Comparison of ENCODE assay signal across 32 mouse cellular contexts in genomic region chr3:132940181-132940990, GRCm38 (mm10). TPM values are rescaled to one million over a fixed set of nuclear protein-coding genes. Genes with fewer than 3 reads are reported as not detected.
A peak's percentile ranks its signal among the peaks of the same experiment; 100 is the strongest.
DNase-seq lines count a peak whose midpoint lies in the region; ATAC-seq and TF ChIP-seq lines count a peak whose summit lies in the region.
"Had no signal": no experiment of that assay in that cellular context is flagged by ENCODE, and none has a peak within 500 bp of the region (broad histone marks: within the 10 kb centered on the region; RNA-seq: fewer than 3 reads in every experiment).

No protein-coding gene starts in this region.

- H3K4me1 ChIP-seq in heart, embryonic 10.5 days, result peaks cover 19% of the 10 kb centered on the region
- no peaks in the 10 kb centered on the region for H3K4me1 ChIP-seq in midbrain, postnatal 0 days (ENCODE audit: insufficient read depth, low read length)
- H3K4me1 ChIP-seq in midbrain, embryonic 14.5 days (ENCODE audit: control insufficient read depth, insufficient read depth, low read length), result no peaks in the 10 kb centered on the region
- H3K4me1 ChIP-seq: forebrain, embryonic 15.5 days; hindbrain, embryonic 15.5 days; liver, embryonic 15.5 days; neural tube, embryonic 13.5 days had no signal

- H3K27ac ChIP-seq in heart, embryonic 10.5 days, result no peak overlapping the region
- no peak overlapping the region for H3K27ac ChIP-seq in midbrain, postnatal 0 days (ENCODE audit: low read depth, low read length)
- H3K27ac ChIP-seq in midbrain, embryonic 14.5 days (replicated peaks; ENCODE audit: low read depth, low read length), result no peak overlapping the region
- H3K27ac ChIP-seq: embryonic facial prominence, embryonic 13.5 days; forebrain, embryonic 10.5 days; forebrain, embryonic 15.5 days; heart, embryonic 13.5 days; hindbrain, embryonic 10.5 days; hindbrain, embryonic 15.5 days; kidney, postnatal 0 days; limb, embryonic 12.5 days; liver, embryonic 15.5 days; neural tube, embryonic 13.5 days had no signal

- no peaks in the 10 kb centered on the region for H3K27me3 ChIP-seq in heart, embryonic 10.5 days (ENCODE audit: insufficient read depth, poor library complexity, severe bottlenecking)
- H3K27me3 ChIP-seq in midbrain, postnatal 0 days (ENCODE audit: insufficient read depth, low read length), result no peaks in the 10 kb centered on the region
- H3K27me3 ChIP-seq in midbrain, embryonic 14.5 days (ENCODE audit: control insufficient read depth, insufficient read depth, low read length), result no peaks in the 10 kb centered on the region
- H3K27me3 ChIP-seq: embryonic facial prominence, embryonic 13.5 days; forebrain, embryonic 15.5 days; heart, embryonic 13.5 days; hindbrain, embryonic 15.5 days; limb, embryonic 12.5 days; liver, embryonic 15.5 days; neural tube, embryonic 13.5 days; Patski had no signal

- no peaks in the 10 kb centered on the region for H3K36me3 ChIP-seq in heart, embryonic 10.5 days
- no peaks in the 10 kb centered on the region for H3K36me3 ChIP-seq in midbrain, postnatal 0 days (ENCODE audit: insufficient read depth, low read length)
- H3K36me3 ChIP-seq in midbrain, embryonic 14.5 days (ENCODE audit: control insufficient read depth, insufficient read depth, low read length), result no peaks in the 10 kb centered on the region
- H3K36me3 ChIP-seq: embryonic facial prominence, embryonic 13.5 days; forebrain, embryonic 10.5 days; forebrain, embryonic 15.5 days; heart, embryonic 13.5 days; hindbrain, embryonic 10.5 days; hindbrain, embryonic 15.5 days; limb, embryonic 12.5 days; liver, embryonic 15.5 days; neural tube, embryonic 13.5 days had no signal

- H3K9ac ChIP-seq in midbrain, postnatal 0 days (replicated peaks; ENCODE audit: low read length, poor library complexity, severe bottlenecking), result no peak overlapping the region
- H3K9ac ChIP-seq in midbrain, embryonic 14.5 days (replicated peaks; ENCODE audit: low read length), result no peak overlapping the region
- H3K9ac ChIP-seq: embryonic facial prominence, embryonic 13.5 days; forebrain, embryonic 15.5 days; heart, embryonic 13.5 days; hindbrain, embryonic 15.5 days; limb, embryonic 12.5 days; liver, embryonic 15.5 days; neural tube, embryonic 13.5 days had no signal

- H3K4me3 ChIP-seq in heart, embryonic 10.5 days, result no peak overlapping the region
- H3K4me3 ChIP-seq in midbrain, postnatal 0 days (ENCODE audit: low read depth, low read length), result no peak overlapping the region
- no peak overlapping the region for H3K4me3 ChIP-seq in midbrain, embryonic 14.5 days (replicated peaks; ENCODE audit: low read depth, low read length)
- H3K4me3 ChIP-seq: embryonic facial prominence, embryonic 13.5 days; forebrain, embryonic 10.5 days; forebrain, embryonic 15.5 days; heart, embryonic 13.5 days; hindbrain, embryonic 10.5 days; hindbrain, embryonic 15.5 days; limb, embryonic 12.5 days; liver, embryonic 15.5 days; neural tube, embryonic 13.5 days had no signal

- no peaks in the 10 kb centered on the region for H3K9me3 ChIP-seq in heart, embryonic 10.5 days
- no peaks in the 10 kb centered on the region for H3K9me3 ChIP-seq in midbrain, postnatal 0 days (ENCODE audit: low read length)
- H3K9me3 ChIP-seq in midbrain, embryonic 14.5 days (ENCODE audit: control insufficient read depth, low read length), result no peaks in the 10 kb centered on the region
- H3K9me3 ChIP-seq: embryonic facial prominence, embryonic 13.5 days; forebrain, embryonic 10.5 days; forebrain, embryonic 15.5 days; heart, embryonic 13.5 days; hindbrain, embryonic 10.5 days; hindbrain, embryonic 15.5 days; limb, embryonic 12.5 days; liver, embryonic 15.5 days; neural tube, embryonic 13.5 days had no signal

- peak; percentile 58 for DNase-seq in heart, embryonic 10.5 days (ENCODE audit: low spot score)
- no peak for DNase-seq in heart, postnatal 4 days
- DNase-seq in midbrain, postnatal 0 days (ENCODE audit: low spot score), result no peak
- DNase-seq in midbrain, embryonic 14.5 days, result no peak
- peak; percentile 54 for DNase-seq in lung, postnatal 10 days
- no peak for DNase-seq in left cerebral cortex, postnatal 25 days (ENCODE audit: low spot score in 2 of 2)
- DNase-seq in left cerebral cortex, adult 9 months (ENCODE audit: low spot score in 2 of 2), result no peak
- DNase-seq: adrenal gland, adult 2 months; adrenal gland, postnatal 36 days; cerebellum, adult 18-20 months; cerebellum, postnatal 10 days; gastrocnemius, postnatal 14 days; heart, adult 18-20 months; heart, postnatal 10 days; kidney, adult 11 months; retina, postnatal 1 day; right cerebral cortex, postnatal 14 days; thymus, postnatal 4 days had no signal

- peak; percentile 32; the same call in 1 of the 2 replicates for ATAC-seq in midbrain, postnatal 0 days (ENCODE audit: low FRiP score)
- no peak; the same call in 1 of the 2 replicates for ATAC-seq in midbrain, embryonic 14.5 days (ENCODE audit: low FRiP score, low TSS enrichment)
- ATAC-seq: forebrain, embryonic 15.5 days; inflammation-experienced regulatory T-cells, adult 6 months; Patski had no signal

- H3K4me2 ChIP-seq in midbrain, postnatal 0 days (ENCODE audit: low read depth, low read length, poor library complexity, severe bottlenecking), result no peak overlapping the region
- H3K4me2 ChIP-seq in midbrain, embryonic 14.5 days (ENCODE audit: low read length), result no peak overlapping the region
- H3K4me2 ChIP-seq: embryonic facial prominence, embryonic 13.5 days; forebrain, embryonic 15.5 days; heart, embryonic 13.5 days; hindbrain, embryonic 15.5 days; limb, embryonic 12.5 days; liver, embryonic 15.5 days; neural tube, embryonic 13.5 days had no signal

- no peak for TF ChIP-seq CTCF in midbrain, postnatal 0 days (IDR thresholded peaks at IDR 0.05)

- 77% methylated on average over 10 of the region's 10 CpGs for WGBS in heart, embryonic 10.5 days
- WGBS in midbrain, postnatal 0 days, result 92% methylated on average over 10 of the region's 10 CpGs
- 87% methylated on average over 10 of the region's 10 CpGs for WGBS in midbrain, embryonic 14.5 days

- intact Hi-C loops in left cerebral cortex, postnatal 25 days (cut with DNase I), result no loop called here

RNA-seq across cellular contexts. Expression of gene Npnt, which starts 9.7 kb away (rescaled TPM):
- polyA plus RNA-seq in heart, embryonic 10.5 days (2016; fragmentation: Nextera tagmentation; extraction: Ambion mirVana), result 23.9 and 26.3 TPM in 2 replicates
- total RNA-seq in heart, postnatal 4 days (2021), result 1 to 10 TPM; 4.5 to 5.5 TPM
- total RNA-seq in midbrain, postnatal 0 days (2014; rRNA removed), result 20.9 and 21.9 TPM in 2 replicates
- polyA plus RNA-seq in midbrain, postnatal 0 days (2015; fragmentation: Nextera tagmentation; extraction: Ambion mirVana), result 36.4 and 43.8 TPM in 2 replicates
- 18.6 and 28.0 TPM in 2 replicates for polyA plus RNA-seq in midbrain, embryonic 14.5 days (2014; fragmentation: Nextera tagmentation; extraction: Ambion mirVana)
- 10 to 100 TPM; 21.4 to 23.1 TPM for total RNA-seq in left cerebral cortex, postnatal 25 days (2021)
- total RNA-seq: common myeloid progenitor, adult 5-6 weeks; MEL had no signal

Comparison
In these comparisons a context has a peak if more than half of its experiments do, and no peak if none do; other contexts are left out.
1. DNase-seq: peak in heart, embryonic 10.5 days (single experiment) and lung, postnatal 10 days (single experiment); none in heart, postnatal 4 days (single experiment), midbrain, postnatal 0 days (single experiment), midbrain, embryonic 14.5 days (single experiment), left cerebral cortex, postnatal 25 days (0 of 2) and left cerebral cortex, adult 9 months (0 of 2).